Mouse (Mus musculus): ENCODE results near the gene Arhgdia. TPM values are rescaled to one million over a fixed set of nuclear protein-coding genes. Genes with fewer than 3 reads are reported as not detected.
"Not testable (repeated sequence)": the region's sequence is repeated elsewhere in the genome, so short reads cannot be mapped to it uniquely, and the experiment has no call there.

Gene Arhgdia
- total and polyA plus RNA-seq, 3 experiments: 355 to 786 (median 386) TPM

DNA sequence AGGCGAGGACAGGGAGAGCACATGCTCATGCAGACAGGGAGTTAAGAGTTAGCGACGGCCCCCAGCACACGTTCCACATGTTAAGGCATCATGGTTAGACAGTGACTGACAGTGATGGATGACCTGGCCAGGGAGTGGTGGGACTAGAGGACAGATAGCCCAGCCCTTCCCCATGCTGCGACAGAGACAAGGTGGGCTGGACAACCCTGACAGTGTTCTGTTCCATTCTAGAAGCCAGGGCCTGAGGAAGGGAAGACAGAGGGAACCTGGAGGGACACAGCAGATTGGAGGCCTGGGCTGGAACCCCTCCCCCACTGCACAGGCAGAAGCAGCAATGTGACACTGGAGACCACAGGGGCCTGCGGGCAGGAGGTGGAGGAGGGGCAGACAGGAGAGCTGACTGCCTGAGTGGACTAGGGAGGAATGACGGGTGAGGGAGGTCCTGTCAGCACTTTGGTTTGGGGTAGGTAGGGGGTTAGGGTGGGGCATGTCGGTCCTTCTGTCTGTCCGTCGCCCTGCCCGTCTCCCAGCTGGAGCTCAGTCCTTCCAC lies 2.7 kb downstream of the Arhgdia start:
- DNase-seq: peak; percentile 26

DNA sequence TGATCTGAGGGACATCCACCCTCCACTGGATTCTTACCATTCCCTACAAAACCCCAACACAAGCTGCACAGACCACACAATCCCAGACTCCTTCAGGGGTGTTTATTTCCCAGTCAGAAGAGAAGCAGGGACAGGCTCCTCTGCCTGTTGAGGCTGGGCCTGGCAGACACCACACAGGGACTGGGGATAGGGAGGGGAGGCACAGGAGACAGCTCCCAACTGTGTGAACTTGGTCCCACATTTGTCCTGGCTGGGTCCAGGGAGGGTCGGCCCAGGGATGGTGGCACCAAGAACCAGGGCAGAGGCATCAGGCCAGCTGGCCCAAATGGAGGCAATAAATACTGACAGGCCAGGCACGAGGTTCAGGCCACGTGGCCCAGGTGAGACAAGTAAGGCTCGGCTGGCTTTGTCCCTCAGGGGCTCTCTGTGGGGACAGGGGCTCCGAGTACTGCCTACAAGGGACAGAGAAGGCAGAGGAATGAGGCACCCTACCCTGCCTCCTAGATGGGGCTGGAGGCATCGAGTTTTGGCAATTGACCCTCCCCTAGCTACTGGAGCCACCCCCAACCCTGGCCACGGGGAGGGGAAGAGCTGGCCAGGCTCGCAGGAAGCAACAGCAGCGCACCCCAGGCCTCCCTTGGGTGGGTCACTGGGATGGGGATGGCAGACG lies 3.3 kb downstream of the Arhgdia start:
- DNase-seq: peak; percentile 31

DNA sequence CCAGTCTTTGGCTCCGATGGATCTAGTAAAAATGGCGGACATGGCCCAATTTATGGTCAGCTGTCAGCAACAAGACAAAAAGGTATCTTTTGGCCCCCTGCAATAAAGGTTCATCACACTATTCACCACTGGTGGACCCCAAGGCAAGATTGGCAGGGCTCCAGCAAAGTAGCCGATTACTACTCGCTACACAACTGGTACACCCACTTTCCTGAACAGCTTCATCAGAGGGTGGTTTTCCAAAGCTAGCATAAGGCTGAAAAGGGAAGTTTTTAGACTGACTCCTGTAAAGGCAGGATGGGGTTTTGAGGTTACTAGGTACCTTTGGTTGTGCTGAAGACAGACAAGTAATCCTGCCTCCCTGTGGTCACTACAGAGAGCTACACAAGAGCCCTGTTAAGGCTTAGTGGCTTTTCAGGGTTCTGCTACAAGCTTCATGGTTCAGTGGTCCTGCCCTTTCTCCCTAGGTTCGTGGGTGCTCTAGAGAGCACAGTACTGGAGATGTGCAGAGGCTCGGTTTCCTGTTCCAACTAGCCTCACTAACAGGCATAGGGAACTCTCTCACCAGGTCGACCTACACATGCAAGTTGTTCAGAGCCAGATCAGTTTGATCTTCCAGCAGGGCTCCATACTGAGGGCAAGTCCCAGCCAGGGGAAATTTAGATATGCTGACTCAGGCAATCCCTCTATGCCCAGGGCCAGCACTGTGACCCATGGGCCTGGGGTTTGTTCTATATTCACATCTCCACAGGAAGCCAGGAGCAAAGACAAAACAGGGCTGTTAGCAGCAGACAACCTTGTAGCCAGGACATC lies 4.0 kb downstream of the Arhgdia start:
- no peak for DNase-seq

DNA sequence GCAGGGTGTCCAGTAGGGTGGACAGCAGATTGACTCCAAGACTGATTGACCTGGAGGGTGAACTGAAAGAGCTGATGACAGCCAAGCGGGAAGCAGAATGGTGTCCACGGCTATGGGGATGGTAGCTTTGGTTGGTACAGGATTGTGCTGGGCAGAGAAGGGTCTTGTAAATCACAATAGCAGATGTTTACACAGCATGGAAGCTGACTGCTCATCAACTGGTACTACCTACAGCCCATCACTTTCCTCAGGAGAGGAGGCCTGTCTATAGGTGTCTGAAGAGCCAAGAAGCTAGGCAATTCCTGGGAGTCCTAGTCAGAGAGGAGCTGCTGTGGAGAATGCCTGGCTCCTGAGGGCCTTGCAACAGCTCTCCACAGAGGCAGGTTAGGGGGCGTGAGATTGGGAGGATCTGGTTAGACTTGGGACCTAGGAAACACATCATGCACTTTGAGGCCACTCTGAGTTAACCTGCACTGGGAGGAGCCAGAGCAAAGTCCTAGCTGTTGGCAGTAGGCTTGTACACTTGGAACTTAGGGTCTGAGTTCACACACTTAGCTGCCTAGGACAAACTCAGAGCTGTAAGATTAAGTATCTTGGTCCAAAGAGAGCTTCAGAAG lies 5.0 kb downstream of the Arhgdia start:
- no peak for DNase-seq

DNA sequence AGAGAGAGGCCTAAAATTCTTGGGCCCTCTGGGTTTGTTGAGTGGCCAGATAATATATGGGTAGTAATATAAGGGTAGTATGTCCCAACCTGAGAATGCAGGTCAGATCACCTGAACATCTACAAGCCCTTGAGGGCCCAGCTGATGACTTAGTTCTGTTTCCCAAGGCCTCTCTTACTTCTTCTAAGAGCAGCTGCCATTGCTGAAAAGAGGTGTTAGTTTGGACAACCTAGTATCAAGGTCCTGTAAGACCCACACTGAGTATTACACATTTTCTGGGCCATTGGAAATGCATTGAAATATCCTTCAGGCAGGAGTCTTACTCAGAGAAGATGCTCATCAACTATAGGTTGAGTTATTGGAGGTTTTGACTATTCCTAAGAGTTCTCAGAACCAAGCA lies 5.5 kb downstream of the Arhgdia start:
- no peak for DNase-seq

DNA sequence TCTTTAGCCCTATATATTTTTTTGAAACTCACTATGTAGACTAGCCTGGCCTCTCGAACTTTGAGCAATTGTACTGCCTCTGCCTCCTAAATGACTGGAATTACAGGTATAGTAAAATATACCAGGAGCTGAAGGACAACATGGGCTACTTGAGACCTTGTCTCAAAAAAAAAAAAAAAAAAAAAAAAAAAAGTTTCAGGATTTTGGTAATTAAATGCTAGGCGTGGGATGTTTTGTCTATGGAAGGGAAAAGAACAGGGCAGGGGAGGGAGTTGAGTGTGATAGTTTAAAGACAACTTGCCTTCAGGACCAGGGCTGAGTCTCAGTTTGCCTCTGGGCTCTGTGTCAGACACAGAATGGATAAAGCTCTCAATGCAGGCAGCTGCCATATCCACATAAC lies 6.4 kb downstream of the Arhgdia start:
- no peak for DNase-seq

DNA sequence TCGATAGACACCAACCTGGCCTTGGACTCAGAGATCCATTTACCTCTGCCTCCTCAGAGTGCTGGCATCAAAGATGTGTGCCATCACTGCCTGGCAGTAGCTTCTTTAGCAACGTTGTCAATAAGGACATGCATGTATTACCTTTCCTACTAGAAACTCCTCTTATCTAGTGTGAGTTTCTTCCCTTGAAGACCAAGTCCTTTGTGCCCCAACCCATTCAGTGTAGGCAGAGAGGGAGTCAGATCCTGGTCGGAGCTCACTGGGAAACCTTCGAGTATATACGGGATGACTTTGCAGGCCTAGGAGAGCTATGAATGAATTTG lies 7.2 kb downstream of the Arhgdia start:
- DNase-seq: no peak

DNA sequence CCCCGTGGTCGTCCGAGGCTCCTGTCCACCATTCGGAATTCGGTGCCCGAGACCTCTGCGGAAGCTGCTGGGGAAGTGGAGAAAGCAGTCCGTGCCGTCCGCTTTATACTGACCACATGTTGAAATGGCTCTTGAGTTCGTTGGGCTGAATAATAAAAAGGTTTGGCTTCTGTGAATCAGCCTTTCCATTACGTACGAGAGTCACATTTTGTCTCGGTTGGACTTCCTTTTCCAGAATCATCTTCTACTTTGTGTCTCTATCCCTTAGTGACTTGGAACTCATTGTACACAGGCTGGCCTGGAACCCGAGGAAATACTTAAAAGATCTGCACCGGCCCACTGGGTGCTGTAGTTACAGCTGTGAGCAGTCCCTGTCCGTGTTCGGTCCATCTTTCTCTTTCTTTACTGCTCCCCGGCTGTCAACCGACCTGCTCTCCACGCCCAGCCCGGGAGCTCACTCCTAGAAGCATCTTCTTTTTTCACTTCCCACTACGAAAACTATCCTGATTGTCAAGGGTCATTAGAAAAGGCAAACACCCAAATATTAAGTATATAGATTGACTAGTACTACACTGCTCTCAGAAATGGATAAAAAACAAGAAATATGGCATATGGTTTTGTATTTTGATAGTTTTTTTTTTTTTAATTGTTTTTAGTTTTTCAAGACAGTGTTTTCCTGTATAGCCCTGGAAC lies 7.7 kb downstream of the Arhgdia start:
- DNase-seq: no peak

DNA sequence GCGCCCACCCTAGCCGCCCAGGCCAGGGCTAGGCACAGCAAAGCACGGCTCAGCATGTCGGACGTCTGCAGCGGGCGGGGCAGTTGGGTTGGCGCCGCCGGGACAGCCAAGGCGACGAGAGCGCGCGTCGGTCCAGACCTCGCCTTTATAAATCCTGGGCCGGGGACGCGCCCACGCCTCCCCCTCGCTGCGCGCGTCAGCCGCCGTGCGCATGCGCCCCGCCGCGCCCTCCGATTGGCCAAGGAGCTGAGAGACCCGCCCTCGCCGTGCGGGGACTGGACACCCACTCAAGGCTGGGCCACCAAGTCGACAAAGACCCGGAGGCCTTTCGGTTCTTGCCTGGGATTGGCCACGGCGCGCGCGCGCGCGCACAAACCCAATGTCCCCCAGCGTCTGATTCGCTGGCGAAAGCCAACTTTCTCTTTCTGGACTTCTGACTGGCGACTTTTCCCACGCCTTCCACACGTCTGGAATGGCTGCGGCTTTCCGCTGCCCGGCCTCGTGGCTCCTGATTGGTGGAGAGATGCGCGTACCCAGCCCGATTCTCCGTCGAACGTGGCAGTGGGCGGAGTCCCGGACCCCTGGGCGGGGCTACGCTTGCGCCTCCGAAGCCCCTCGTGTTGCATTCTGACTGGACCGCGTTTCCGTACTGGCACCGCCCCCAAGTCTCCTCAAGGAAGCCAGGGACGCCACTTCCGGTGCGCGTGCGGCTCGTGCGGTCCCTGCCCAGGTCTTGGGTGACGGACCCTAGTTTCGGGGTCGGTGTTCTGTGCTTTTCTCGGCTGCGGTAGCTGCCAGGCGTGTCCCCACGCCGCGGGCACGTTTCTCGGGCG lies 8.5 kb downstream of the Arhgdia start, which contains the start of gene P4hb:
Gene P4hb, minus strand, starts transcription at position 502 of the 833 bp plus-strand sequence.
- peak; percentile 100 for DNase-seq

DNA sequence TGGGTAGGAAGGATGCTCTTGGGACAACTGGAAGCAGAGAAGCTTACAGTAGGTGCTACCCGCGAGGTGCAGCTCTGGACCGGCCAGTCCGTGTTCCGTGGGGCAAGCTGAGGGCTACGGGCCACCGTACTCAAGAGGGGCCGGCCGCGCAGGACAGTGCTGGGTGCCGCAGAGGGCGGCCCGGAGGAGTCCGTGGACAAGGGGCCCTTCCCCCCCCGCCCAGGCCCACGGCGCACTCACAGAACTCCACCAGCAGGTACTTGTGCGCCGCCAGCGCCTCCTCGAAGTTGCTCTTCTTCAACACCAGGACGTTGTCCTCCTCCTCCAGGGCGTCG lies 9.0 kb downstream of the Arhgdia start:
- no peak for DNase-seq

DNA sequence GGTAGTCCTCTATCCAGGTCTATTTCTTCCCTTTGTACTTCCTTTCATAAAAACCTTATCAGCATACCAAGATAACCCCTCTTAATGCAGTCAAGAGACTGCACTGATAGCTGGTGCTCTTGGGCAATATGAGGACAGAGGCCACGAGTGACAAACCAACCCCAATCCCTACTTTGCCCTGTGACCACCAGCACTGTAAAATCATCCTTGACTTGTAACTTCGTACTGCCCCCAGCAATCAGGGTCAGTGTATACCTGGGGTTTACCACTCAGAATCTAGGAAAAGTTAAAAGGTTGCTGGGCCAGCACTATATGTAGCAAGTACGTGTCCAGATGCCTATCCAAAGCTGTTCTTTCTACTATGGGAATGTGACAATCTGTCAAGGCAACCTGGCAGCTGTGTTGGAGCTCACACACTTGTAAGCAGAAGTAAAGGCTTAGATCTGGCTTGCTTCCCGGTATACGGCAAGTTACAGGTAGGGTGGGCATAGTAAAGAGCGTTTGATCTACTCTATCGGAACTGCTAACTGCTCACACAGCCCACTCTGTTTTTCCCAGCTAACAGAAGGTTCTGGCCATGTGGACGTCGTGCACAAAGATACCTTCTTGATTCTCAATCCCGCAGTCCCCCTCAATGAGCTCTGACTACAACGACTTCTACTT lies 9.5 kb downstream of the Arhgdia start:
- no peak for DNase-seq

DNA sequence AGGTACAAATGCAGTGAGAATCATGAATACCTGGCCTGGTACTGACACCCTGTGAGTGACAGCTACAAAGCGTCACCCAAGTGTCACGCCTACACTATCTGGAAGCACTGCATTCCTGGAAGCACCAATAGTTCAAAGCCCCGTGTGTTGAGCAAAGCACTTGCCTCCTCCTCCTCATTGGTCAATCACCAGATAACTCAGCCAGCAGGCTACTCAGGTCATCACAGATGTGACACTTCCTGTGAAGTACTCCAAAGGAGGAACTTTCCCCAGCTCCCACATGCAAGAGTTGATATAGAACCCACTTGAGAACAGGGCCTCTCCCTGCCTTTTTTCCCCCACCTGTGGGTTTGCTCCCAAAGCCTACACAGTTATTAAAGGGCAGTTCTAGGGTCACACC lies 10.3 kb downstream of the Arhgdia start:
- DNase-seq: no peak

DNA sequence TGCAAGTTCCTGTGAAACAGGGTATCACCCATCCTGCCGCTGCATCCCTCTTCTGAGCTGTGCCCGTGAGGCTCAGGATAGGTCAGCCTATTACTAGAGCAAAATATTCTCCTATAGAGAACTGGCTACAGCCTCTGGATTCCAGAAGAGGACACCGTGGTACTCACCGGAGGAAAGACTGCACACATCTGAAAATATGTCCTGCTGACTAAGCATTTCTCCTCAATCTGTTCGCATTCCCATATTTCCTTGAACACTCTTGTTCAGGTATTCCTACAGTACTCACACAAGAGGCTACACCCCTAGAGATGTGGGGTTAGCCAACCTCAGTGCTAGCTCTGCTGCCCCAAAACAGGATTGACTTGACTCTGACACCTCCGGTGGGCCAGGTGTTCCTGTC lies 13.1 kb downstream of the Arhgdia start:
- DNase-seq: no peak

DNA sequence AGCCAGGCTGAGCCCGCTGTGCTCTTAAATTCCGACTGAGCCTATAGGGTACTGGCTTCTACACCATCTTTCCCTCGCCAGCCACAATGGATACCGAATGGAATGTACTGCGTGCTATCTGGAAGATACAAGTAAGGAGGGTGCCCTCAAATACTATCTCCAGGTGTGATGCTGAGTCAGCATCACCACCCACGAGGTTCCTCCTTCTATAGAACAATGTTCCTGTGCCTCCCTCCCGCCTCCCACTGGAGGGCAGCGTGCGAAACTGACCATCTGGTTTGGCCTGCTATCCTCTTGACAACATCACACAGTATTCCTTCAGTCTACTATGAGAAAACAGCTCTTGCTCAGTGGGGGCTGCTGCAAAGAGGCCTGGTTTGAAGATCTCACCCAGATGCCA lies 16.3 kb downstream of the Arhgdia start:
- no peak for DNase-seq

DNA sequence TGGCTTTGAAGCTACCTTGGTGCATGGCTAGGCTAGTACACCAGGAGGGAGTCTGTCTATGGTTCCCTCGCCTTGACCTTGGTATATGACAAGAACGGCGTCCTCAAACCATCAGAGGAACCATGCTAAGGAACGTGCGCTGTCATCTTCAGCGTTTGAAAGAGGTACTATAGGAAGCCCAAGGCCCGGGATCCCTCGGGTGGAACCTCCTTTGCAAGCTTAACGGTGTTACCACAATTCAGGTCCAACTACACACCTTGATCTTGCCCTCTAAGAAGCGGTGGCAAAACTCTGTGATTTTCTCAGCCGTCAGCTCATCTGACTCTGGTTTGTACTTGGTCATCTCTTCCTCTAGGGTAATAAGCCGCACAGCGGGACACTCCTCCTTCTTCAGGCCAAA lies 18.5 kb downstream of the Arhgdia start:
- no peak for DNase-seq

DNA sequence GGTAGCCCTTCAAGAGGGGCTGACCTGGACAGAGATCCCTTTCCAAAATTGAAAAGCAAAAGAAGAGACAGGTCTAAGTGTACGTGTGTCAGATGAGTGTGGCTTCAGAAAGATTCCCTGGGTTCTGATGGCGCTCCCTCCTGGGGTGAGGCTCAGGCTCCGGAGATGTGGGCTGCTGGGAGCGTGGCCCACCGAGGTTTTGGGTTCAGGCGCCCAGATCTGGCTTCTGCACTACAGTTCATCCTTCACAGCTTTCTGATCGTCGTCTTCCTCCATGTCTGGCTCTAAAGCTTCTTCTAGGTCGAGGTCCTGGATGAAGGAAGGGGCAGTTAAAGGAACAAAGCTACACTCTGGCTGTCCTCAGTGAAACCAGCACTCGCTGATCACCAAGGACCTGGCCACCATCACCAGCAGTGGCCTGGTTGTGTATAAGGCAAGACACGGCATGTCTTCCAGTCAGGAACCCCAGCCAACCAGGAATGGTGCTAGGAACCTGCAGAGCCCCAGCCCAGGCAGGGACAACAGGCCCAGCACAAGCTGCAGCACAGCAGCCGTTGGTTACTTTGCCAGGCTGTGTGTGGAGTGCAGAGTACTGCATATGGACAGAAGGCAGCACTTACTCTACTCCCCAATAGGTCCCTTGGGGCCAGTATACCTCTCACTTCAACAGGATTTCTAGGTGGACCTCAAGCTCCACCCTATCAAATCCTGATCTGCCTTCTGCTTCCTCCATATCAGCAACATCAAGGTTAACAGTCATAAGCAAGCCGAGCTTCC lies 20.3 kb downstream of the Arhgdia start:
- DNase-seq: no peak

DNA sequence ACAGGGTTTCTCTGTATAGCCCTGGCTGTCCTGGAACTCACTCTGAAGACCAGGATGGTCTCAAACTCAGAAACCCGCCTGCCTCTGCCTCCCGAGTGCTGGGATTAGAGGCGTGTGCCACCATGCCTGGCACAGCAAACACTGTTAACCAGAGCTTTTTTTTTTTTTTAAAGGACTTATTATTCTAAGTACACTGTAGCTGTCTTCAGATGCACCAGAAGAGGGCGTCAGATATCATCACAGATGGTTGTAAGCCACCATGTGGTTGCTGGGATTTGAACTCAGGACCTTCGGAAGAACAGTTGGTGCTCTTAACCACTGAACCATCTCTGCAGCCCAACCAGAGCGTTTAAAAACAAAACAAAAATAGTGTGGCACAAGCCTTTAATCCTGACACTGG lies 22.6 kb downstream of the Arhgdia start:
- DNase-seq: not testable (repeated sequence)

DNA sequence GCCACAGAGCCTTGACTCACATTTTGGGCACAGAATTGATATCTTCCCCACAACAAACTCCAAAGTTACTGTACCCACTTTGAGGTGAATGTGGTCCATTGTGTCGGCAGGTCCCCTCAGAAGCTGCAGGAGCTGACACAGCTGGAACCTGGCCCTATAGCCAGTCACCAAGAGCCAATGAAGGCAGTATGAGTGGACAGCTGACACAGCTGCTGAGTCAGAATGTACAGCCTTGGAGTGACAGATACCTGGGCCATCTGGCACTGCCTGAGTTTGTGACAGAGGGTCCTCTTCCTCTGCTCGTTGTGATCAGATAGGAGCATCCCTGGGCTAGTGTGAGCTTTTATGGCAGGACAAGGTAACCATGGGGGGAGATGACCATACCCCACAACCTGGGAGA lies 26.2 kb downstream of the Arhgdia start:
- peak; percentile 84 for DNase-seq

DNA sequence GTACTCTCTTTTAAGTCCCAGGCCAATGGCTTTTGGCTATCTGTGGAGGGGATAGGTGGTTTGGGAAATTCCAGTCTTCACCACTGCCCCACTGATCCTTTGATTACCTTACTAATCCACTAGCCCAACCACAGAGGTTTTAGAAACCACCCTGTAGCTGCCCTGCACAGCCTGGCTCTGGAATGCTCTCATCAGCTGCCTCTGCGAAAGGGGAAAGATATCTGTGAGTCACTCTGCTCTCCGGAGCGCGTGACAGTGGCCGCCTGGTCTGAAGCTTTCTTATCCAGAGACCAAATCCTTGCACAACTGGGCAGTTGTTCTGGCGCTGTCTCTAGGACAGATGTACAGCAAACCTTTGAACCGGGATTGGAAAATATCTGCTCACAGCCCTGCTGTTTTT lies 26.6 kb downstream of the Arhgdia start:
- DNase-seq: peak; percentile 84

DNA sequence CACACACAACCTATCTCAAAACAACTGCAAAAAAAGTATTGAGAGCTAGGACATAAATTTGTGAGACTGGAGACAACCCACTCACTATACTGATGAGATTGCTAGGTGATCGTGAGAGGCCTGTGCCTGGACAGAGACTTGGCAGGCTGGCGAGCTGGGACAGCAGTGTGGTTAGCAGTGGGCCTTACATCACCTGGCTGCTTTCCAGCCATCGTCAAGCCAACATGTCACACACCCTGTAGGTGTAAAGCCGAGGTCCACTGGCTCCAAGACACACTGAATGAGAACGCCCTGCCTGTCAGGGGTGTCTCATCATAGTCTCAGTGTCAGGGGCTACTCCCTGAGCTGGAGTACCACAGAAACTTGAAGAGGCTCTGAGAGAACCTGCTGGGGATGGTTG lies 28.7 kb downstream of the Arhgdia start:
- DNase-seq: no peak

All from adrenal gland, adult 2 months (tissue).